Mouse (Mus musculus): ENCODE measurements around the gene Wee2. TPM values are rescaled to one million over a fixed set of nuclear protein-coding genes. Genes with fewer than 3 reads are reported as not detected.

Wee2 gene
- not detected in 2 replicates for polyA plus RNA-seq (2012; rRNA removed; ENCODE audit: low replicate concordance)

DNA sequence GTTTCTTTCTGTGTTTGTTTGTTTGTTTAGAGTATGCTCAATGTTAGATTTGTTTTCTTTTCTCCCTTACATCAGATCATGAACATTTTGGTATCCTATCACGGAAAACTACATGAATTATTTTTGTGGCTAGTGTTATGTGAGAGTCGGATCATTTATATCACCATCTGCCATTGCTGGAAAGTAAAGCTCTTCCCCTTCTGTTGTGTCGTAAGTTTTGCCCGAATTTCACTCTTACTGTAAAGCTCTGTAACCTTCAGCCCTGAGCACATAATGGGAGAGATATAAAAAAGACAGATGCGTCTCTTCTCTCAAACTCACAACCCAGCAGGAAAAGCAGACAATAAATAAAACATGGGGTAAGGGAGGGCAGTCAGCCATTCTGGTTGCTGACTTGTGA lies at the start of gene Wee2:
Gene Wee2 (plus strand): TSS at position 153 of the 400 bp plus-strand sequence.

DNA sequence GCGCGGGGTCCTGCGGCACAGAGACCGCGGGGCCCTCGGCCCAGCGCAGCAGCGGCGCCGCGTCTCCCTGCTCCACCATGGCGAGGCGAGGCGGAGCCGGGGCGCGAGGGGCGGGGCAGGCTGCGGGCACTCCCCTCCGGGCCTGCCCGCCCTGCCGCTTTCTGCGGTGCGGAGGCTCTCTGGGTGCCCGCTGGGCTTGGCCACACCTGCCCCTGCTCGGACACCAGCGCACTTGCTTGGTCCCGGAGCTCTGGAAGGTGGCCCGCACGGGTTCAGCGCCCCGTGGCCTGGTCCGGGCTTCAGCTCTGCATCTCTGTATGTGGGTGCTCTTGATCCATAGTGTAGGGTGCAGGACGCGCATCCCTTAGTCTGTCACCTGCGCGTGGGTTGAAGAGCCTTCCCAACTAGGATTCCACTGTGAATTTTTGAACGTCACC lies 2.8 kb upstream of the Wee2 start, which contains the start of gene E330009J07Rik:
Gene E330009J07Rik (minus strand): TSS at position 89 of the 437 bp plus-strand sequence.

DNA sequence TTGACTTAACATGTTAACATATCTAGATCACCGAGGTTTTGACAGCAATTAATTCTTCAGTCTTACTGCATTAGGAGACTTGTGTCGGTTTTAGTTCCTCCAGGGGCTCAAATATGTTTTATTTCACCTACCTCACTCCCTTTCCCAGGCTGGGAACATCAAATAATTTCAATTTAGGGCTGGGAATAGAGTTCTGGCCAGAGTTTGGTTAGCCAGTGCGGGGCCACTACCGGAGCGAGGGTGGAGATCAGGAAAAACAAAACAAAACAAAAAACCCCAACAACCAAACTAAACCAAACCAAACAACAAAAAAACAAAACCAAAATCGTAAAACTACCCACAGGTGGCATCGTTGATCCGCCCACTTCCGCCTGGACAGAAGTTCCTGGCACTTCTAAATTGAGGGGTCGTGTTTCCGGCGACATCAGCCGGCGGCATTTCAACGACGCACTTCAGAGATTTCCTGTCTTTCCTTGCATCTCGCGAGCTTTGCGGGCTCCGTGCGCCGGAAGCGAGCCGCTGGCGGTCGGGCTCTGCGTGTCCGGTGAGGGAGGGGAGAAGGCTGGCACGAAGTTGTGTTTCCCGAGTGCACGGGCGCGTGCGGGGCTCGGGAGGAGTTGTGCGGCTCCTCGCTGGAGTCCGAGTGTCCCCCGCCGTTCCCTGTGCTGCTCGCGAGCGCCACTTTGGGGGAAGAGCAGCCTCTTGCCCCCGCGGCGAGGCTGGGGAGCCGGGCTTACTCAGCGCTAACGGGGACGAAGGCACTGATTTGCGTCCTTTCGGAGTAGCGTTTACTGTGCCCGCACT lies 32.2 kb downstream of the Wee2 start, which contains the start of gene Ssbp1:
Gene Ssbp1 (plus strand): TSS at position 437 of the 804 bp plus-strand sequence.

DNA sequence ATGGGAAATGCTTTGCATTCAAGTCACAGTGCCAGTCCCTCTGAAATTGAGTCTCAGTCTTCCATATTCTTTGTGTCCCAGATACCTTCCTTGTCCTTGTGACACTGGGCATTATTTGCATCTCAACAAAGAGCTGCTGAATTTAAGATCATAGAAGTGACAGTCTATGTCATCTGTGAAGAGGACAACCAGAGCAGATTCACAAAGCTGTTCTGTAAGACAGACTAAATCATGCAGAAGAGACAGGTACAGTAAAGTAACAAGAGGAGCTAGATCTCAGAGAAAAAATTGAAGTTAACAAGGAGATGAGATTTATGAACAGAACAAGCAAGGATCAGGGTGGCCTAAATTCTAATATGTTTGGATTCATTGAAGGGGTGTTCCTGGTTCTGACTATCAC lies 52.0 kb downstream of the Wee2 start, which contains the start of gene Tas2r137:
Gene Tas2r137 (plus strand): TSS at position 301 of the 400 bp plus-strand sequence.

DNA sequence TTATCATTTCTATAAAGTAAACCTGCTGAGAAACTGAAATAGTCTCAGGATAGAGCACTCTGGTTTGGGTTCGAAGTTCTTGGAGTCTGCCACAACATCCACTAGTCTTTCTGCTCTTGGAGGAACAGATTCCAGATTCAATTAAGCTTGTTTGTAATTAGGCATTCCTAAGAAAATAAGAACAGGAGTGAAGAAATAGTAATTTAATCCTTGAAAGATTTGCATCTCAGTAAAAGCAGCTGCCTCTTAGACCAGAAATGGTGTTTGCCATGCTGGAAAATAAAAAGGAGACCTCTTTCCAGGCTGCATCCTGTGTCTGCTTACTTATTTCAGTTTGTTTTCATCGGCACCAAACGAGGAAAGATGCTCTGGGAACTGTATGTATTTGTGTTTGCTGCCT lies 54.3 kb downstream of the Wee2 start, which contains the start of gene Tas2r108:
Gene Tas2r108 (plus strand): TSS at position 301 of the 400 bp plus-strand sequence.

Other genes with a start within 250 kb of the Wee2 start
- gene Agk, start 113.9 kb upstream of the Wee2 start, polyA plus RNA-seq (2012; rRNA removed; ENCODE audit: low replicate concordance), result 19.7 and 26.6 TPM in 2 replicates
- gene E330009J07Rik, start 3.0 kb upstream of the Wee2 start, polyA plus RNA-seq (2012; rRNA removed; ENCODE audit: low replicate concordance), result 2.4 and 6.3 TPM in 2 replicates
- gene Ssbp1, start 32.3 kb downstream of the Wee2 start, polyA plus RNA-seq (2012; rRNA removed; ENCODE audit: low replicate concordance), result 9.5 and 14.1 TPM in 2 replicates
- gene Tas2r137, start 52.1 kb downstream of the Wee2 start, polyA plus RNA-seq (2012; rRNA removed; ENCODE audit: low replicate concordance), result not detected in 2 replicates
- not detected in 2 replicates for gene Tas2r108, start 54.4 kb downstream of the Wee2 start, polyA plus RNA-seq (2012; rRNA removed; ENCODE audit: low replicate concordance)
- gene Prss37, start 80.4 kb downstream of the Wee2 start, polyA plus RNA-seq (2012; rRNA removed; ENCODE audit: low replicate concordance), result not detected in 2 replicates
- gene Olfr461, start 116.0 kb downstream of the Wee2 start, polyA plus RNA-seq (2012; rRNA removed; ENCODE audit: low replicate concordance), result not detected in 2 replicates
- gene Olfr460, start 130.4 kb downstream of the Wee2 start, polyA plus RNA-seq (2012; rRNA removed; ENCODE audit: low replicate concordance), result 0.15 TPM in 1 of 2 replicates, not detected in the other
- gene Clec5a, start 146.7 kb downstream of the Wee2 start, polyA plus RNA-seq (2012; rRNA removed; ENCODE audit: low replicate concordance), result 0.52 and 0.72 TPM in 2 replicates
- not detected in 2 replicates for gene Tas2r138, start 174.2 kb downstream of the Wee2 start, polyA plus RNA-seq (2012; rRNA removed; ENCODE audit: low replicate concordance)
- gene Mgam, start 189.7 kb downstream of the Wee2 start, polyA plus RNA-seq (2012; rRNA removed; ENCODE audit: low replicate concordance), result 0.52 and 0.73 TPM in 2 replicates

Data from subcutaneous adipose tissue, adult 2 months (tissue).